Mouse (Mus musculus): ENCODE measurements around the gene Gm17622. TPM values are rescaled to one million over a fixed set of nuclear protein-coding genes. Genes with fewer than 3 reads are reported as not detected.

The Gm17622 gene
- not detected in 2 replicates for polyA plus RNA-seq (2016; fragmentation: Nextera tagmentation; extraction: Ambion mirVana)

DNA sequence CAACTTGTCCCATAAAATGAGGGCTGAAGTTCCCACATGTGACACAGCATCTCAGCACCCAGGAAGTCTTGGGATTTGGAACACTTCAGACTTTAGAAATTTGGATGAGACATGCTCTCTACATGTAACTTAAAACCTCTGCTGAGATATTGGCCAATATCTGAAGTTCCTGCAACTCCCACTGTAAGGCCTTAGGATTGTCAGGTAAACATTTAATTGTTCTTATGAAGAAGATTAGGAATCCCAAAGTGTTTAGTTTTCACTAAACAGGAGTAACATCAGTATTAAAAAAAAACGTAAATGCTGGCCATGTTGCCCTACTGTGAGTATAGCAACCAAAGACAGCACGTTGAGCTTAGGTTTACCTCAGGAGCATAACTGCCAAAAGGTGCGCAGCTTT lies at the start of gene Gm17622:
Gene Gm17622 (plus strand): TSS at position 301 of the 400 bp plus-strand sequence.
- ATAC-seq (ENCODE audit: insufficient number of reproducible peaks, low FRiP score), result no peak
- Histone ChIP-seq H3K27me3 (replicated peaks) (no peaks in the 10 kb centered on the region), H3K9me3 (replicated peaks) (0 out of 2 replicates have a peak, but pooled peaks cover 2% of the 10 kb centered on the region), H3K4me3 (no peak within 1 kb of the TSS), H3K4me1 (replicated peaks) (no peaks in the 10 kb centered on the region), H3K27ac (ENCODE audit: poor library complexity, severe bottlenecking) (no peak within 1 kb of the TSS), H3K36me3 (peaks cover 31% of the 10 kb centered on the region), H3K9ac (no peak within 1 kb of the TSS), H3K4me2 (no peak within 1 kb of the TSS)
- WGBS, result 89% methylated on average over 3 of the region's 3 CpGs

DNA sequence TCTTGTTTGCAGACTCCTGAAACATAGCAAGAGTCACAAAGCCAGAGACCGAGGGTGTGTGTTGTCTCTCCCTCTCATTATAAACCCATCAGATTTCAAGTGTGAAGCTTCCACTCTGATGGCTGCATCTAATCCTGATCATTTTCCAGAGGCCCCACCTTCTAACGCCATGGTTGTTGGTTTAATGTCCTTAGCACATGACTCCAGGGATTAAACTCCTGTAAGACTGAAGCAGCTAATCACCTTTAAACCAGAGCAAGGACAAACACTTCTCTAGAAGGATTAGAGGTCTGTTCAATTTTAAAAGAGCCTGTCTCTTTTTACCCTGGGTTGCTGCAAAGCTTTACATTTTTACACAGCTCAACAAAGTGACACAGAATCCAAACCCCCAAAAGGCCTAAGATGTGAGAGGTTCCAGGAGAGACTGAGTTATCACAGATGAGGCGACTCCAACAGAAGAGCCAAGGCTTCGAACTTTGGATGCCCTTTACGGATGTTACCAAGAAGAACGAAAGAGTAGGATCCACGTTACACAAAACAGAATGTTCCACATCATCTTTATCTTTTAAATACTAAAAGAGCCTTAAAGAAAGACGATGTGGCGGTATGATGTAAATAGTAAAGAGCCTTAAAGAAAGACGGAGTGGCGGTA lies 40.2 kb upstream of the Gm17622 start:
- H3K27me3 ChIP-seq (replicated peaks), result no peaks in the 10 kb centered on the region
- no peak overlapping the region for H3K4me2 ChIP-seq
- 77% methylated on average over 11 of the region's 11 CpGs for WGBS
- no peaks in the 10 kb centered on the region for H3K36me3 ChIP-seq
- H3K9me3 ChIP-seq (replicated peaks), result no peaks in the 10 kb centered on the region
- H3K27ac ChIP-seq (ENCODE audit: poor library complexity, severe bottlenecking), result no peak overlapping the region
- no peak for ATAC-seq (ENCODE audit: insufficient number of reproducible peaks, low FRiP score)
- no peaks in the 10 kb centered on the region for H3K4me1 ChIP-seq (replicated peaks)
- no peak overlapping the region for H3K4me3 ChIP-seq
- no peak overlapping the region for H3K9ac ChIP-seq

DNA sequence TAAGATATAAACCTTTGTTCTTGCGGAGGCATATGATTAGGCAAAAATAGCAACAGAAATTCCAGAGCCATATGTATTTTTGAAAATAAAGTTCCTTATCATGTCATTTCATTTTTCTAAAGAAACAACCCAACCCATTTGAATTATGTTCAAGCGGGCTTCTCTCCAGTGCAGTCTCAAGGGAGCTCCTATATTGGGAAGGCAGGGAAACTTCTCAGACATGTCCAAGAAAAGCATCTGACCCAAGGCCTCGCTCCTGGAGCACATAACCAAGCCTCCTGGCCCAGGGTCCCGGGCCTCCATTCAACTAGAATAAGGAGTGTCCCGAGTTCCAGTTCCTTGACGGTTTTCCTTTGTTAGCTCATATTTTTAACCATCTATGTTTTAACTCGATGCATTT lies 39.7 kb upstream of the Gm17622 start:
- ATAC-seq (ENCODE audit: insufficient number of reproducible peaks, low FRiP score), result no peak

DNA sequence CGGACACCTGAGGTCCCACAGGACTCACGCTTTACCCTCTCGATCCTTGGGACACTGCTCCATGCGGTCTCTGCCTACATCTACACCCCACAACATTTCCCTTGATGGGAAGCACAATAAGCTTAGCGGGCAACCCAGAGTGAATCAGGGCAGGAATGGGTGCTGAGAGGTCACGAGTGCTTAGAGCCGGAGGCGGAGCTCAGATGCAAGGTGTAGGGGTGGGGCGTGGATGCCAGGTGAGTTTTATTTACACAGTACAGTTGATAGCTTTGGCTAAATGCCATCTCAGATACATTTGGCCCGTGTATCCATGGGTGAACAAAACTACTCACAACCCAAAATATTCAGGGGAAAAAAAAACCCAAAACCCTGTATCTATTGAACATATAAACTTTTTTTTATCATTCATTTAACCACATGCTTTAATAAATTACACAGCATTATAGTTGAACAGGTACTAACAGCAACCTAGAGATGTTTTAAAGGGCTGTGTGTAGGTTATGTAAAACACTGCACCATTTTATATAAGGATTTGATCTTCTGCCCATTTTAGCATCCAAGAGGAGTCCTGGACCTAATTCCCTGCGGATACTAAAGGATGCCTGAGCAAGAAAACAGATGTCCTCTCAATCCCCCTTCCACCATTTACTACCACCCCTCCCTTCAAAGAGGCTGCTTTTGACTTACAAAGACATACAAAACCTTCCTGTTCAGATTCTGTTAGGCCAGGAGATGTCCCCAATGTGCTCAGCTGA lies 39.0 kb upstream of the Gm17622 start:
- Histone ChIP-seq H3K4me3 (no peak overlapping the region), H3K9me3 (replicated peaks) (no peaks in the 10 kb centered on the region), H3K4me1 (replicated peaks) (no peaks in the 10 kb centered on the region), H3K36me3 (no peaks in the 10 kb centered on the region), H3K9ac (no peak overlapping the region), H3K27me3 (replicated peaks) (no peaks in the 10 kb centered on the region), H3K4me2 (no peak overlapping the region), H3K27ac (ENCODE audit: poor library complexity, severe bottlenecking) (no peak overlapping the region)
- 86% methylated on average over 11 of the region's 11 CpGs for WGBS
- ATAC-seq (ENCODE audit: insufficient number of reproducible peaks, low FRiP score), result no peak

More for the DNA sequence above, 39.7 kb upstream of the Gm17622 start:
- Histone ChIP-seq H3K9ac (no peak overlapping the region), H3K27me3 (replicated peaks) (no peaks in the 10 kb centered on the region), H3K4me3 (no peak overlapping the region), H3K4me1 (replicated peaks) (no peaks in the 10 kb centered on the region), H3K27ac (ENCODE audit: poor library complexity, severe bottlenecking) (no peak overlapping the region), H3K9me3 (replicated peaks) (no peaks in the 10 kb centered on the region), H3K36me3 (no peaks in the 10 kb centered on the region), H3K4me2 (no peak overlapping the region)
- 78% methylated on average over 7 of the region's 7 CpGs for WGBS

DNA sequence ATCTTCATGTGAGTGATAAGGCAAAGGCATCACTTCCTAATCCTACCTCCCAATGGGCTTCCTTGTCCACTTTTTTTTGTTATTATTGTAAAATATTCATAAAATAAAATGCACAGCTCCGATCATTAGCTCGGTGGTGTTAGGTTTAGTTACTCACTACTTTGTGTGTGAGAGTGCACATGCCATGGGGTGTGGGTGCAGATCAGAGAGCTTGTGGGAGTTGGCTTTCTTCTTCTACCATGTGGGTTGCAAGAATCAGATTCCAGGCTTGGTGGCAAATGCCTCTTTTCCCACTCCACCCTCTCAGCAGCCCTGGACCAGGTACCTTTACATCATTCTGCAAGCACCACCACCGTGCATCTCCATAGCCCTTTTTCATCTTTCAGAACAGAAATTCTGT lies 37.9 kb upstream of the Gm17622 start:
- no peak overlapping the region for H3K27ac ChIP-seq (ENCODE audit: poor library complexity, severe bottlenecking)
- H3K4me2 ChIP-seq, result no peak overlapping the region
- no peaks in the 10 kb centered on the region for H3K36me3 ChIP-seq
- H3K4me3 ChIP-seq, result no peak overlapping the region
- H3K9me3 ChIP-seq (replicated peaks), result no peaks in the 10 kb centered on the region
- no peaks in the 10 kb centered on the region for H3K27me3 ChIP-seq (replicated peaks)
- H3K9ac ChIP-seq, result no peak overlapping the region
- ATAC-seq (ENCODE audit: insufficient number of reproducible peaks, low FRiP score), result no peak
- 88% methylated on average over 3 of the region's 3 CpGs for WGBS
- no peaks in the 10 kb centered on the region for H3K4me1 ChIP-seq (replicated peaks)

DNA sequence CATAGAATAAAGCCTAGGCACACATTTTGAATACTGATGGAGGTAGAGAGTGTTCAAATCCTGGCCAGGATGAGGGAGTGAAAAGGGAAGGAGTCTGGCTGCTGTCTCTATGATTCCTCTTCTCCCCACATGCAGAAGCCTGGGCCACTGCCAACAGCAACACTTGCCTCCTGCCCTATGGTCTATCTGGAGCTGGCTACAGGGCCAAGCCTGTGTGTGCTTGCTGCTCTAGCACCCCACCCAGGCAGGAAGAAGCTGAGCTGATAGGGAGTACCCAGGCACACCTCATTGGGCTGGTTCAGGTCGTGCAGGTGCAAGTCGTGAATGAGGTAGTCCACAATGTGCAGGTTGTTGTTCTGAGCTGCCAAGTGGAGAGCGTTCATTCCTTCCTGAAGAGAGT lies 36.2 kb upstream of the Gm17622 start:
- no peak overlapping the region for H3K27ac ChIP-seq (ENCODE audit: poor library complexity, severe bottlenecking)
- no peak overlapping the region for H3K4me2 ChIP-seq
- no peaks in the 10 kb centered on the region for H3K9me3 ChIP-seq (replicated peaks)
- H3K36me3 ChIP-seq, result no peaks in the 10 kb centered on the region
- H3K4me3 ChIP-seq, result no peak overlapping the region
- peak; percentile 45; the same call in 1 of the 2 replicates for ATAC-seq (ENCODE audit: insufficient number of reproducible peaks, low FRiP score)
- no peaks in the 10 kb centered on the region for H3K27me3 ChIP-seq (replicated peaks)
- no peaks in the 10 kb centered on the region for H3K4me1 ChIP-seq (replicated peaks)
- H3K9ac ChIP-seq, result no peak overlapping the region
- 65% methylated on average over 3 of the region's 3 CpGs for WGBS

DNA sequence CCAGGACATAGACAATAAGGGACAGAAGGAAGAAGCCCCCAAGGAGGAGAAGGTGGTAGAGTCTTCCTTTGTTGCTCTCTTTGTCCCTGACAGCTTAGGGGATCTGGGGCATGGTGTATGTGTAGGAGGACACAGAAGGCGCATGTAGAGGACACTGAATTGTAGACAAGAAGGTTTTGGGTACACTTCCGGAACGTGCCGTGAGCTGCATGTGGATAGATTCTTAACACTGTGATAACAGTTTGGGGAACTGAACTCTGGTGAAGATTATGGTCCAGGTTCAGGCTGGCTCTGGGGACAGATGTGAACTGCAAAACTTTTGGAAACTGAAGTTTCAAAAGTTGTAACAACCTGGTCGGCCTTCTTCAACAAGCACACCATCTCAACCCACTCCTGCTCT lies 33.0 kb upstream of the Gm17622 start:
- Histone ChIP-seq H3K4me3 (no peak overlapping the region), H3K9ac (no peak overlapping the region), H3K27me3 (replicated peaks) (no peaks in the 10 kb centered on the region), H3K36me3 (no peaks in the 10 kb centered on the region), H3K4me1 (replicated peaks) (no peaks in the 10 kb centered on the region), H3K27ac (ENCODE audit: poor library complexity, severe bottlenecking) (no peak overlapping the region), H3K4me2 (no peak overlapping the region), H3K9me3 (replicated peaks) (no peaks in the 10 kb centered on the region)
- 76% methylated on average over 5 of the region's 5 CpGs for WGBS
- no peak for ATAC-seq (ENCODE audit: insufficient number of reproducible peaks, low FRiP score)

DNA sequence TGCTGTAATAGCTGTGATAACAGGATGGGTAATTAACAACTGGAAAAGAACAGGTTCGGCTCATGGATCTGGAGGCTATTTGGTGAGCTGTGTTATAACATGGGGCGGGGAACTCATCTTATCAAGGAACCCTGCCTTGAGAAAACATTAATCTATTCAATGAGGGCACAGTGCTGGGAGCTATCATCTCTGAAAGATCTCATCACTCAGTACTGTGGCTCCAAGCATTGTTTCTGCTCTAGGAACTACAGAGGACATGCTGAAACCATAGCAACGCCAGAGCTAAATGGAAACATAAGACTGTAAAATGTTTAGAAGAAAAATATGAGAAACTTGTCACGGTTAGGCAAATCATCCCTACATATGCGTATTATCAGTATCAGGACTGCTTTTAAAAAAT lies 32.5 kb upstream of the Gm17622 start:
- no peak overlapping the region for H3K9ac ChIP-seq
- no peaks in the 10 kb centered on the region for H3K36me3 ChIP-seq
- WGBS, result 60% methylated on average over 5 of the region's 5 CpGs
- no peaks in the 10 kb centered on the region for H3K4me1 ChIP-seq (replicated peaks)
- no peak for ATAC-seq (ENCODE audit: insufficient number of reproducible peaks, low FRiP score)
- H3K4me3 ChIP-seq, result no peak overlapping the region
- no peak overlapping the region for H3K27ac ChIP-seq (ENCODE audit: poor library complexity, severe bottlenecking)
- H3K4me2 ChIP-seq, result no peak overlapping the region
- no peaks in the 10 kb centered on the region for H3K27me3 ChIP-seq (replicated peaks)
- no peaks in the 10 kb centered on the region for H3K9me3 ChIP-seq (replicated peaks)

DNA sequence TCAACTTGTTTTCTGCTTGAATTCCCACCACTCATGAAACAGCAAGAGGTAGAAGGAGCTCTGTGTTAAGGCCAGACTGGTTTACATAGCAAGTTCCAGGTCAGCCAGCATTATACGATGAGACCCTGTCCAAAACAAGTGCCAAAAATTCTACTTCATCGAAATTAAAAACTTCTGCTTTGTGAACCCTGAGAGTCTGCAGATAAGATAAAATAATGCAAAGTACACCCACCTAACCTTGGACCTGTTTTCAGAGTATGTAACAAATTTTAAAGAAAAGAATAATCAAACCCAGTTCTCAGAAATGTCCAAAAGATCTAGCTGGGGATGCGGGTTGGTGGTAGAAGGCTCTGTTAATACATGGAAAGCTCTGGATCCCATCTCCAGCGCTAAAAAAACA lies 31.9 kb upstream of the Gm17622 start:
- Histone ChIP-seq H3K9ac (no peak overlapping the region), H3K27ac (ENCODE audit: poor library complexity, severe bottlenecking) (no peak overlapping the region), H3K4me3 (no peak overlapping the region), H3K4me2 (no peak overlapping the region), H3K4me1 (replicated peaks) (no peaks in the 10 kb centered on the region), H3K9me3 (replicated peaks) (no peaks in the 10 kb centered on the region), H3K36me3 (no peaks in the 10 kb centered on the region), H3K27me3 (replicated peaks) (no peaks in the 10 kb centered on the region)
- no peak for ATAC-seq (ENCODE audit: insufficient number of reproducible peaks, low FRiP score)
- WGBS, result 77% methylated on average over 4 of the region's 4 CpGs

DNA sequence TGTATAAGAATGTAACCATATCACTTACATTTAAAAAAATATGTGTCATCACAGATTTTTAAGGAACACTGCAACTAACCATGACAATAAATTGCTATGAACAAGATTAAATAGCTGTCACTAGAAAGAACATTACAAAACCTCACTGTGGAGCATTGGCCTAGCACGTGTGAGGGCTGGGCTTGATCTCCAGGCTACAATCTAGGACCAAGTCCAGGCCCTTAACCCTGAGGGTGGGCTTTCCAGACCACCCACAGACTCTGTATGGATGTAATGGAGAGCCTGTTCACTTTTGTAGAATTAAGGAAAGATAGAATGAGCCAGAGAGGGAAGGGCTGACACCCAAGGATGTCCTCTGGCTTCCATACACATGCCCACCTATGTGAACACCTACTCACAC lies 27.9 kb upstream of the Gm17622 start:
- 59% methylated on average over 1 of the region's 1 CpGs for WGBS
- H3K36me3 ChIP-seq, result no peaks in the 10 kb centered on the region
- ATAC-seq (ENCODE audit: insufficient number of reproducible peaks, low FRiP score), result no peak
- H3K4me1 ChIP-seq (replicated peaks), result no peaks in the 10 kb centered on the region
- H3K27me3 ChIP-seq (replicated peaks), result no peaks in the 10 kb centered on the region
- H3K4me3 ChIP-seq, result no peak overlapping the region
- H3K4me2 ChIP-seq, result no peak overlapping the region
- no peak overlapping the region for H3K27ac ChIP-seq (ENCODE audit: poor library complexity, severe bottlenecking)
- H3K9me3 ChIP-seq (replicated peaks), result no peaks in the 10 kb centered on the region
- no peak overlapping the region for H3K9ac ChIP-seq

DNA sequence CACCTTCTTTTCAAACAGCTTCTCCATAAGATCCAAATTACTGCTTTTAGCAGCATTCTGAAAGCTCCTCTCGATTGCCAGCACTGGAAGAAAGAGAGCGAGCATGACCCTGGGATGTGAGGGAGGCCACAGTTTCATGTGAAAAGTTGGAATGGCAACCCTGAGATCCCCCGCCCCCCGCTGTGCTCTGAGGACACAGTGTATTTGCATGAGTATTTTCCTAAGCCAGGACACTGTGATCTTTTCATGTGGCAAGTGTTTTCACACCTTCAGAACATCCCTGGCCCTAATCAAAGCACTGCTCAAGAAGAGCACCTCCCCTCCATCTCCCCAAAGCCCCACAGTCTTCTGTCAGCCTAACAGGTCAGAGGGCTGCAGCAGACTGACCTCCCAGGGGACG lies 25.2 kb upstream of the Gm17622 start:
- H3K36me3 ChIP-seq, result no peaks in the 10 kb centered on the region
- 51% methylated on average over 5 of the region's 5 CpGs for WGBS
- H3K9me3 ChIP-seq (replicated peaks), result no peaks in the 10 kb centered on the region
- H3K27ac ChIP-seq (ENCODE audit: poor library complexity, severe bottlenecking), result no peak overlapping the region
- ATAC-seq (ENCODE audit: insufficient number of reproducible peaks, low FRiP score), result no peak
- no peak overlapping the region for H3K4me2 ChIP-seq
- H3K4me1 ChIP-seq (replicated peaks), result no peaks in the 10 kb centered on the region
- H3K4me3 ChIP-seq, result no peak overlapping the region
- no peak overlapping the region for H3K9ac ChIP-seq
- no peaks in the 10 kb centered on the region for H3K27me3 ChIP-seq (replicated peaks)

Measured in heart, embryonic 12.5 days (tissue).